Mouse (Mus musculus): ENCODE data around the gene Kxd1. TPM values are rescaled to one million over a fixed set of nuclear protein-coding genes. Genes with fewer than 3 reads are reported as not detected.

Kxd1 gene
- polyA plus RNA-seq, 1 experiment from 2014 or later: 64.5 TPM

DNA sequence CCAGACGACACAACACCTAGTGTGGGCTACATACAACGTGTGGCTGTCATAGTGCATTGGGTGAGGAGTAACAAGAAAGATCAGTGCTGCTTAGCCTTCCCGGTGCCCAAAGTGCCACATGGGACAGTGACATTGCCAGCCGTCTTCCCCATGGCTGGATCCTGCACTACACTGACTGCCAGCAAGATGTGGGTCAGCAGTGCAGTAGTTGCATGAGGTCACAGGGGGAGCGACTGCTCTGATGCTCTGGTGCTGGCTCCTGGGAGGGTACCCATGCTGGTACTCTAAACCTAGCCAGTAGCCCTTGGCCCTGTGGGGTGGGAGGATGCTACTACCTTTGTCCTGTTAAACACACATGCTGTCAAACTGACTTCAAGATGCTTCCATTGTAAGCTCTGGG is 67.6 kb downstream of the Kxd1 start:
- Histone ChIP-seq H3K4me1 (no peaks in the 10 kb centered on the region), H3K36me3 (no peaks in the 10 kb centered on the region)
- 92% methylated on average over 5 of the region's 5 CpGs for WGBS

DNA sequence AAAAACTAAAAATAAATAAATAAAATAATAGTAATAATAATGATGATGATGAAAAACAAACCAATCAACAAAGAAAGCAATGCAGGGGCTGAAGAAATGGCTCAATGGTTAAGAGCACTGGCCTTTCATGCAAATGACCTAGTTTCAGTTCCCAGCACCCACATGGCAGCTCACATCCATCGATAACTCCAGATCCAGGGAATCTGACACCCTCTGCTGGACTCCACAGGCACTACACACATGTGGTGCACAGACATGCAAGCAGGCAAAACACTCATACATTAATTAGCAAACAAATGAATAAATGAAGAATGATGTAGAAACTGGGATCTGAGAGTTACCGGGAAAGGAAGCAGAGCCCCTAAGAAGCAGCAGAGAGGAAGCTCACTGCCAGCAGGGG is 68.1 kb downstream of the Kxd1 start:
- no peak for ATAC-seq (replicated peaks; ENCODE audit: low FRiP score)
- H3K9me3 ChIP-seq (replicated peaks): no peaks in the 10 kb centered on the region
- WGBS: 94% methylated on average over 2 of the region's 2 CpGs
- H3K27ac ChIP-seq: no peak overlapping the region
- H3K4me2 ChIP-seq: no peak overlapping the region
- no peak overlapping the region for H3K9ac ChIP-seq
- no peak overlapping the region for H3K4me3 ChIP-seq (replicated peaks)
- no peaks in the 10 kb centered on the region for H3K27me3 ChIP-seq
- no peaks in the 10 kb centered on the region for H3K36me3 ChIP-seq
- no peaks in the 10 kb centered on the region for H3K4me1 ChIP-seq

More for the DNA sequence above, 67.6 kb downstream of the Kxd1 start:
- H3K27ac ChIP-seq: no peak overlapping the region
- no peak overlapping the region for H3K4me3 ChIP-seq (replicated peaks)
- no peak for ATAC-seq (replicated peaks; ENCODE audit: low FRiP score)
- no peak overlapping the region for H3K4me2 ChIP-seq
- H3K9ac ChIP-seq: no peak overlapping the region
- H3K27me3 ChIP-seq: no peaks in the 10 kb centered on the region
- no peaks in the 10 kb centered on the region for H3K9me3 ChIP-seq (replicated peaks)

DNA sequence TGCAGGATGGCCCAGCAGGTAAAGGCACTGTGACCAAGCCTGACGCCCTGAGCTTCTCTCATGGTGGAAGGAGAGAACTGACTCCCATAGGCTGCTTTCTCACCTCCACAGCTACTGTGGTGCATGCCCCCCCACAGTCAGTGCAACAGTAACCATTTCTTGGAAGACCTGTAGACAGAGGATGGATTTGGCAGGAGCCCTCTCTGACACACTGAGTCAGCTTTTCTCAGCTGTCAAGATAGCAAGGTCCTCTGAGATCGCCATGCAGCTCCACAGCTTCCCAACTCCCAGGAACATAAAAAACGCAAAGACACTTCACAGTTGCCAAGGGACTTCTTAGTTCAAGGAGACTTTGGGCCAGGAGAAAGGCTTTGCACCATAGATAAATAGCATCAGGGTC is 69.3 kb downstream of the Kxd1 start:
- Histone ChIP-seq H3K4me3 (replicated peaks) (no peak overlapping the region), H3K9ac (no peak overlapping the region), H3K27ac (no peak overlapping the region), H3K36me3 (no peaks in the 10 kb centered on the region), H3K27me3 (no peaks in the 10 kb centered on the region), H3K4me2 (no peak overlapping the region), H3K4me1 (no peaks in the 10 kb centered on the region), H3K9me3 (replicated peaks) (no peaks in the 10 kb centered on the region)
- ATAC-seq (replicated peaks; ENCODE audit: low FRiP score): no peak
- WGBS: 88% methylated on average over 3 of the region's 3 CpGs

Other genes with a start within 250 kb of the Kxd1 start
- gene Homer3, start 245.1 kb downstream of the Kxd1 start, polyA plus RNA-seq (2015; fragmentation: Nextera tagmentation; extraction: Ambion mirVana): 69.5 and 79.9 TPM in 2 replicates
- gene Ddx49, start 225.5 kb downstream of the Kxd1 start, polyA plus RNA-seq (2015; fragmentation: Nextera tagmentation; extraction: Ambion mirVana): 45.1 and 49.0 TPM in 2 replicates
- gene Cope, start 225.4 kb downstream of the Kxd1 start, polyA plus RNA-seq (2015; fragmentation: Nextera tagmentation; extraction: Ambion mirVana): 320 and 327 TPM in 2 replicates
- gene Cers1, start 212.2 kb downstream of the Kxd1 start, polyA plus RNA-seq (2015; fragmentation: Nextera tagmentation; extraction: Ambion mirVana): 2.6 and 4.0 TPM in 2 replicates
- 5.2 and 6.2 TPM in 2 replicates for gene Gdf1, start 198.1 kb downstream of the Kxd1 start, polyA plus RNA-seq (2015; fragmentation: Nextera tagmentation; extraction: Ambion mirVana)
- 17.1 and 17.2 TPM in 2 replicates for gene Upf1, start 174.7 kb downstream of the Kxd1 start, polyA plus RNA-seq (2015; fragmentation: Nextera tagmentation; extraction: Ambion mirVana)
- 0.40 and 1.5 TPM in 2 replicates for gene Comp, start 154.4 kb downstream of the Kxd1 start, polyA plus RNA-seq (2015; fragmentation: Nextera tagmentation; extraction: Ambion mirVana)
- gene Crtc1, start 88.4 kb downstream of the Kxd1 start, polyA plus RNA-seq (2015; fragmentation: Nextera tagmentation; extraction: Ambion mirVana): 17.9 and 21.0 TPM in 2 replicates
- 20.0 and 23.5 TPM in 2 replicates for gene Klhl26, start 51.0 kb downstream of the Kxd1 start, polyA plus RNA-seq (2015; fragmentation: Nextera tagmentation; extraction: Ambion mirVana)
- gene Tmem59l, start 40.6 kb downstream of the Kxd1 start, polyA plus RNA-seq (2015; fragmentation: Nextera tagmentation; extraction: Ambion mirVana): 5.9 and 6.0 TPM in 2 replicates
- gene Crlf1, start 34.8 kb downstream of the Kxd1 start, polyA plus RNA-seq (2015; fragmentation: Nextera tagmentation; extraction: Ambion mirVana): 21.1 and 24.1 TPM in 2 replicates
- gene Rex1bd, start 21.2 kb downstream of the Kxd1 start, polyA plus RNA-seq (2015; fragmentation: Nextera tagmentation; extraction: Ambion mirVana): 128 and 133 TPM in 2 replicates
- gene Uba52, start 17.2 kb downstream of the Kxd1 start, polyA plus RNA-seq (2015; fragmentation: Nextera tagmentation; extraction: Ambion mirVana): 954 and 1,022 TPM in 2 replicates
- gene Fkbp8, start 232 bp downstream of the Kxd1 start, polyA plus RNA-seq (2015; fragmentation: Nextera tagmentation; extraction: Ambion mirVana): 295 and 322 TPM in 2 replicates
- 20.3 and 23.8 TPM in 2 replicates for gene Ell, start 11.5 kb upstream of the Kxd1 start, polyA plus RNA-seq (2015; fragmentation: Nextera tagmentation; extraction: Ambion mirVana)
- gene Isyna1, start 66.4 kb upstream of the Kxd1 start, polyA plus RNA-seq (2015; fragmentation: Nextera tagmentation; extraction: Ambion mirVana): 180 and 198 TPM in 2 replicates
- 135 and 145 TPM in 2 replicates for gene Ssbp4, start 80.9 kb upstream of the Kxd1 start, polyA plus RNA-seq (2015; fragmentation: Nextera tagmentation; extraction: Ambion mirVana)
- 2.5 TPM in 2 replicates for gene Lrrc25, start 88.2 kb upstream of the Kxd1 start, polyA plus RNA-seq (2015; fragmentation: Nextera tagmentation; extraction: Ambion mirVana)
- 0.46 and 0.77 TPM in 2 replicates for gene Gdf15, start 104.5 kb upstream of the Kxd1 start, polyA plus RNA-seq (2015; fragmentation: Nextera tagmentation; extraction: Ambion mirVana)
- 65.5 and 75.3 TPM in 2 replicates for gene Pgpep1, start 132.4 kb upstream of the Kxd1 start, polyA plus RNA-seq (2015; fragmentation: Nextera tagmentation; extraction: Ambion mirVana)
- 291 and 295 TPM in 2 replicates for gene Lsm4, start 145.3 kb upstream of the Kxd1 start, polyA plus RNA-seq (2015; fragmentation: Nextera tagmentation; extraction: Ambion mirVana)
- 59.9 and 68.1 TPM in 2 replicates for gene Jund, start 171.0 kb upstream of the Kxd1 start, polyA plus RNA-seq (2015; fragmentation: Nextera tagmentation; extraction: Ambion mirVana)
- 0.03 and 0.09 TPM in 2 replicates for gene Iqcn, start 175.5 kb upstream of the Kxd1 start, polyA plus RNA-seq (2015; fragmentation: Nextera tagmentation; extraction: Ambion mirVana)
- gene Gm3336, start 190.6 kb upstream of the Kxd1 start, polyA plus RNA-seq (2015; fragmentation: Nextera tagmentation; extraction: Ambion mirVana): 0.55 and 0.83 TPM in 2 replicates
- gene Pde4c, start 195.8 kb upstream of the Kxd1 start, polyA plus RNA-seq (2015; fragmentation: Nextera tagmentation; extraction: Ambion mirVana): 7.6 and 9.4 TPM in 2 replicates
- gene Rab3a, start 226.7 kb upstream of the Kxd1 start, polyA plus RNA-seq (2015; fragmentation: Nextera tagmentation; extraction: Ambion mirVana): 15.5 and 18.6 TPM in 2 replicates
- gene Mpv17l2, start 233.0 kb upstream of the Kxd1 start, polyA plus RNA-seq (2015; fragmentation: Nextera tagmentation; extraction: Ambion mirVana): 46.1 and 48.1 TPM in 2 replicates
- gene Pik3r2, start 248.8 kb upstream of the Kxd1 start, polyA plus RNA-seq (2015; fragmentation: Nextera tagmentation; extraction: Ambion mirVana): 58.0 and 66.9 TPM in 2 replicates